Mouse (Mus musculus) retina, embryonic 14.5 days (tissue): Measurements from ENCODE around the gene B4galnt1.

Experiments used
- DNase-seq: peaks from one replicate; pipeline ENCODE4 v3.0.0-alpha.2; 2015; ENCODE audit warnings: low spot score

Gene B4galnt1

DNA sequence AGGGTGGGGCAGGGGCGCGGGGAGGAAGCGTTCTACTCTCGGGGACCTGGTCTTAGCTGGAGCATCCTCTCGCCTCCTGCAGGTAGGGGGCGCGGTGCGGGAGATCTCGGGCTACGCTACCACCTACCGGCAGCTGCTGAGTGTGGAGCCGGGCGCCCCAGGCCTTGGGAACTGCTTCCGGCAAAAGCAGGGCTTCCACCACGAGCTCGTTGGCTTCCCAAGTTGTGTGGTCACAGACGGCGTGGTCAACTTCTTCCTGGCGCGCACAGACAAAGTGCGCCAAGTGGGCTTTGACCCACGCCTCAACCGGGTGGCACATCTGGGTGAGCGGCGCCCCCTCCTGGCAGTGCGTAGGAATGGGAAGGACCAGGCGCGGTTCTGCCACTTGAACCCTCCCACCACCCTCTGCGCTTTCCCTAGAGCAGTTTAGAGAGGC, 5.8 kb downstream of the B4galnt1 start:
- peak; percentile 85 for DNase-seq

DNA sequence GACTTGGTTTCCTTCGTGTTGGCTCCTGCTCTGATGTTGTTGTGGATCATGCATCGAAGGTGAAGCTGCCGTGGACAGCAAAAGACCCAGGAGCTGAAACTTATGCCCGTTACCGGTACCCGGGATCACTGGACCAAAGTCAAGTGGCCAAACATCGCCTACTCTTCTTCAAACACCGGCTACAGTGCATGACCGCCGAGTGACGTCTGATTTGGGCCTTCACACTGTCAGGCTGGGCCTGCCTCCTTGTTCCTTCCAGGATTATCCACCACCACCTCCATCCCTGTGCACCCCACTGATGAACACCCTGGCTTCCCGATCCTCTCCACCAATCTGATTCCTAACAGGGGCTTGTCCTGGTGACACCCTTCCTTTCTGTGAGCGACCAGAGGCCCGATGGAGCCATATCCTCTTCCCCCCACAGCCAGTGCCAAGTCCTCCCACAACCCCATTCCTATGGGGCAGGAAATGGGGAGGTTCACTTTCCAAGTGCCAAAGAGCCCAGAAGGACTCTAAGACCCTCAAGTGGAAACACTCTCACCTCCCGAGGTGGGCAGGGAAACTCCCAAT, 6.7 kb downstream of the B4galnt1 start:
- DNase-seq = no peak

- DNase-seq = no peak
These were observed 8.4 kb downstream of the B4galnt1 start for GRCm38 (mm10) chr10:127173148-127174065.

DNA sequence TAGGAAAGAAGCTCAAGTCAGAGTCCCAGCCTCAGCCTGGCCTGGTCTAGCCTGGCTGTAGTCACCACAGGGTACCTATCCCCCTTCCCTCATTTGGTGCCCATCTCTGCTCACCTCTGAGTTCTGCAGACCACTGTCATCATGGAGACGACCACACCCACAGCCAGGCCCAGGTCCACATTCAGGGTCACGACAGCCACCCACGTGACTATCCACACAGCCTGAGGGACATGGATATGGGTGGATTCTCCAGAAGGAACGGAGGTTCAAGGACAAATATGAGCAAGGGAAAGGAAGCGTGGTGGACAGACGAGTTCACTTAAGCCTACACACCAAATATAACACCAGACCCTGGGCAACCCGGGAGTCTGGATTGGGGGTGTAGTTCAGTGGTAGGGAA, 9.1 kb downstream of the B4galnt1 start:
- DNase-seq = no peak

DNA sequence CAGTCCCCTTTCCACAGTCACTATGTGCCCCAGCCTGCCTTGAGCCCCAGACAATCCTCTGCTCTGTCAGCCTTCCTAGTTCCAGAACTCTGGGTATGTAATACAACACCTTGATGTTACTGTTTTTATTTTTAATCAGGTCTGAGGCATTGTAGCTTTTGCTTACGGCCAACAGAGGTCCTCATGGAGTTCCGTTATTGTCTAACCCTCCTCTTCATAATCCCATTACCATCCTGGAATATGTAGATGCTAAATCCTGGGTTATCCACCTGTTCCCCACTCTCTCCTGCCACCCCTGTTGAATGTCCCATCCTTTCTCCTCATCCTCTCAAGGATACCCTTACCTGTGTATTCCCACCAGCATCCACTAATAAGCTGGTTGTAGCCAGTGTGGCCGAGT, 11.2 kb downstream of the B4galnt1 start:
- DNase-seq = no peak

DNA sequence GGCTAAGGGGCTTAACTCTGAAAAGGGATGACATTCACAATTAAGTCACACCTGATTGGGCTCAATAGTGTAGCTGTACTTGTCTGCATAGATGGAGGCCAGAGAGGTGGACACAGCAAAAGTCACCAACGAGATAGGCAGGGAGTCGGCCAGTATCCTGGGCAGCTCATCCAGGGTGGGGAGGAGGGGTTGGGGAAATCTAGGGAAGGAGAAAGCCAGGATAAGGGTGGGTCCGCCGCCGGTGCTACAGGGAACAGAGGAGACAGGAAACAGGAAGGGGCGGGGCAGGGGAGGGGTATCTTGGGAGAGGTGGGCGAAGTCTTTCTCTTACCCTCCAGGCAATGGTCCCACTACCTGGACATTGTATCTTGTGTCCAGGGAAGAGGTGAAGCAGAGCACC, 11.7 kb downstream of the B4galnt1 start:
- no peak for DNase-seq

DNA sequence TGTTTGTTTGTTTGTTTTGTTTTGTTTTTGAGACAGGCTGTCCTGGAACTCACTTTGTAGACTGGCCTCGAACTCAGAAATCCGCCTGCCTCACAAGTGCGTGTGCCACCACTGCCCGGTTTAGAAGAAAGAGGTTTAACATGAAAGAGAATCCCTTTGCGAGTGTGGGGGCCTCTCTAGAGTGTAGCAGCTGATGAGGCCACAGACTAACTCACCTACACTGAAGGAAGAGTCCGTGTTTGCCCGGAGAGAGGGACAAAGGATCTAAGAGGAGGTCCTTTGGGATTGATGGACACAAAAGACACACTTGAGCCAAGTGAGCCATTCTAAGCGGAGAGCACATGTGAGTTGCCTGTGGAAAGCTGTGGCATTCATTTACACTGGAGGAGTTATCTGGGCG, 12.2 kb downstream of the B4galnt1 start:
- no peak for DNase-seq

DNA sequence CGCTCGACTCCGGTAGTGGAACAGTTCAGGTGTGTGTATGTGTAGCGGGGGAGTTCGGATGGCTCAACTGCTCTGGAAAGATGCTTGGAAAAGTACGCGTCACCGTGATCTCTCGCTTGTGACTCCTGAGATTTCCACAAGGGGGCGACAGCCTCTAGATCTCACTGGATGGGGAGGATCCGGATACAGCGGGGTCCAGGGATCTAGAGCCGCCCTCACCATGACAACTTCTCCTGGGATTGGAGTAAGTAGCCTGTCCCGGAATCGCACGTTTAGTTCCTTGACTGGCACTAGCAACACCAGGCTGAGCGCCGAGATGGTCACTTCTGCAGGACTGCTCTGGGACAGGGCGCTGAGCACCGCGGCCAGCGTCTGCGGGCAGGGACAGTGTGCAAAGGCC, 12.7 kb downstream of the B4galnt1 start:
- DNase-seq = peak; percentile 96

- no peak for DNase-seq
These were observed 13.4 kb downstream of the B4galnt1 start for GRCm38 (mm10) chr10:127178286-127179027.

DNA sequence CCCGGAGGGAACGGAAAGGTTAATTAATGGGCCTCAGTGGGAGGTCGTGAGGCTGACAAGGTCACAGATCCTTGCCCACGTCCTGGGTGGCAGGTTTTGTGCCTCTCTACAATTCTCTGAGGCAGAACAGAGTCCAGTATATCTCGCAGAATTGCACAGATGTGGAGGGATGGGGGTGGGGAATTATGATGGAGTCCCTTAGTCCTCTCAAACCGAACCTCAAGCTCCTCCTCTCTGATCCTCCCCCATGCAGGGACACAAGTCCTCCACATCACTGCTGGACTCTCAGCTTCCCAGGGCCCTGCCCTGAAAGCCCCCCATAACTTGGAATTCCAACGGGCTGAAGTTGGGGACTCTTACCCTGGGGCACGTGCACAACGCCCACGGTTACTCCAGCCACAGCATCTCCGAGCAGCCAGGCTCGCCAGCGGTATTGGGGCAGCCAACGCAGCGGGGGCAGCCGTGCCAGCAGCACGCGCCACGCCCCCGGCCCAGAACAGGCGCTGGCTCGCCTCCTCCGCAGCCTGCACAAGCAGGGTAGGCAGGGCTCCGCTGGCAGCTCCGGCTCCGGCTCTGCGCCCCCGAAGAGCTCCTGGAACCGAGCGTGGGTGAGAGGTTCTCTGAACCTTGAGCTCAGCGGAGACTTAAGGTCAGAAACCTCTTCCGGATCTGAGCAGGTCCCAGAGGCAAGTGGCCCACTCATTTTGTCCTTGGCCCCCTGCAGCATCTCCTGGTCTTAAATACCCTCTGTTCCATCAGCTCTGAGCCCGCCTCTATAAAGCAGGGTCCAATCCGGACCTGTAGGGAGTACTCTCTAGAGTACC, 15.1 kb downstream of the B4galnt1 start, which contains the start of gene Slc26a10:
TSS of gene Slc26a10 (minus strand) at position 775 of the 824 bp plus-strand sequence.
- DNase-seq = peak; percentile 37

GRCm38 (mm10) chr10:127180695-127181047, 15.6 kb downstream of the B4galnt1 start:
- DNase-seq = no peak

GRCm38 (mm10) chr10:127181566-127181965, 16.5 kb downstream of the B4galnt1 start:
- DNase-seq = no peak

DNA sequence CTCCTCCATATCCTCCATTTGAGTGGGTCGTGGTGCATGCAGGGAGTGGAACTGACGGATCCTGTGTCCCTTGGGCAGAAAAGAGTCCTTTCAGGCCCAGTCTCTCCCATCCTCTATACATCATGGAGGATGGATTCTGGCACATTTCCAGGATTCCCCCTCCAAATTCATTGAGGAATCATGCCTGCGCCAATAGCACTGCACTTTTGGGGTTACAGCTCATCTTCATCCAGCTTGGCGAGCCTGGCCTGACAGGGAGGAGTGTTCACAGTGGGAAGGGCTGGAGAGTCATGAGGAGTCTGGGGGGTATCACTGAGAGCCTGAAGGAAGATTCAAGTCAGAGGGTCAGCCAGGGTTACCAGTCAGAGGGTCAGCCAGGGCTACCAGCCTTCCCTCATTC, 17.6 kb downstream of the B4galnt1 start:
- DNase-seq = no peak

DNA sequence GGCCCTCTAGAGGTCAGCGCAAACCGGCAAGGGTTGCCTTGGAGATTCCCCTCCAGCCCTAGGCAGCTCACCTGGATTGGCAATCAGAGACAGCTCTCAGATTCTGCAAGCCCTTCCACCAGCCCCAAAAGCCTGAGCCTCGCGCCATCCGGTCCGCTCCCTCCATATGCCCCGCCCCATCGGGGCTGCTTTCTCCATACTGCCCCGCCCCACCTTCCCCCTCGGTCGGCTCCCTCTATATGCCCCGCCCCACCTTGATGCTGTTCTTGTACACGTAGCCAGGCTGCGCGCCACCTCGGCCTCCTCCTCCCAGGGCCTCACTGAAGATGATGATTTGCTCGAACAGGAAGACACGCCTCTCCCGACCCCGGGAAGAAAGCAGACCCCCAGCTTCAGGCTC, 18.7 kb downstream of the B4galnt1 start:
- DNase-seq = peak; percentile 35

DNA sequence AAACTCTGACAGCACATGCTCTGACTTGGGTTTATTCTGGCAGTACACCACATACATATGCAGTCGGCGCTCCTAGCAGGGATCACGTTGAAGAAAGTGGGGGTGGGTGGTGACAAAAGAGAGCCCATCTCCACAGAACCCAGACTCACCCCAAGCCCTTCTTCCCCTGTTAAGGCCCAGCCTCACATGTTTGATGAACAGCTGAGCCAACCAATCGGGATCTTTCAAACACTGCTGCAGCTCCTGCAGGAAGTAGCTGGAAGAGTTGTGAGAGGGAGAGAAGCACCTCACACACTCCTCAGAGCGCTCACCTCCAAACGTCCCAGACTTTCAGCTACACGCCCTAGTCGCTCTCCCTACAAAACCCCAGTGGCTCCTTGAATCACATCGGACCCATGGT, 20.1 kb downstream of the B4galnt1 start:
- peak; percentile 73 for DNase-seq

DNA sequence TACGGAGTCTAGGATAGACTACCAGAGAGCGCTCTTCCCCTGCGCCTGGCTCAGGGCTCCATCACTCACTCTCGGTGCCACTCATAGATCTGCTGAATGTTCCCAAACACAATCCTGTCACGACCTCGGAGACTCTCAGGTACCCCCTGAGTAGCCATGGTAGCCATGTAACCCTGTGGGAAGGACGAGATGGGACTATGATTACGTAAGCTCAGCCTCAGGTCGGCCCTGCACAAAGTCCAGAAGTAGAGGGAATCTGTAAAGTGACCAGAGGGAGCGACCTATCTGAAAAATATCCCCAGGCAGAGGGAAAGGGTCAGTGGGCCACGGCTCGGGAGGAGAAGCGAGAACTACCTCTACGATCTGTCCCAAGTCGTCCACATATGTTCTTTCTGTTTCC, 20.5 kb downstream of the B4galnt1 start:
- DNase-seq = no peak

DNA sequence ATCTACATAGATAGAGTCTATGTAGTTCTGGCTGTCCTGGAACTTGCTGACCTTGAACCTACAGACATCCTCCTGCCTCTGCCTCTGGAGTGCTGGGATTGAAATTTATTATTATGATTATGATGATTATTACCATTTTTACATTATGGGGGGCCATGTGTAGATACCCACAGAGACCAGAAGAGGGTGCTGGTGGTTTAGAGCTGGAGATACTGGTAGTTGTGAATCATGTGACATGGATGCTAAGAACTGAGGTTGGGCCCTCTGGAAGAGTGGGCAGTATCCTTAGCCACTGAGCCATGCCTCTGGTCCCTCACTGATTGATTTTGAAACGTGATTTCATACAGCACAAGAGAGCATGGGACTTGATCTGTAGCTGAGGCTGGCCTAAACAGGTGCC, 21.4 kb downstream of the B4galnt1 start:
- DNase-seq = no peak

GRCm38 (mm10) chr10:127187371-127188078, 22.5 kb downstream of the B4galnt1 start:
- DNase-seq = no peak

DNA sequence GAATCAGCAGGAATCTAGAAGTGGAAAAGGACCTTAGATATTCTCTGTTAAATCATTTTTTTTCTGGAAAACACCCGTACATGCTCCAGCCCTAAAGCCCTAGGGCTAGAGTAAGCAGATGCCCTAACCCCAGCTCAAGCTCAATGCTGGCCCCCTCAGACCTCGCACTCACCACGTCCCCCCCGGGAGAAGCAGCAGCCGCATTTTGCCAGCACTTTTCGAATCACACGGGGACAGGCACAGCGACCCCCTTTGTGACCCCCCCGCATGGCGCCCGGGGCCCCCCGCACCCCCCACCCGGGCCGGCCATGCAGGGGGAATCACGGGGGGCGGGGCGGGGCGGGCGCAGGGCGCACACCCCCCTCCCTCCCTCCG, 23.0 kb downstream of the B4galnt1 start:
- DNase-seq = no peak

GRCm38 (mm10) chr10:127188465-127189115, 23.6 kb downstream of the B4galnt1 start:
- DNase-seq = peak; percentile 85
